Mouse (Mus musculus): Measurements from ENCODE around the gene Defb46.

The Defb46 gene

GRCm38 (mm10) chr8:19239616-19240015, at the start of gene Defb46:
Gene Defb46 (plus strand): TSS chr8:19239916.
- no peak for DNase-seq

- DNase-seq: no peak
Observed at GRCm38 (mm10) chr8:19225161-19225560, 14.6 kb upstream of the Defb46 start, which contains the start of gene Defb6. Gene Defb6 (plus strand): TSS chr8:19225478.

GRCm38 (mm10) chr8:19238101-19238500, 1.6 kb upstream of the Defb46 start:
- DNase-seq: no peak

- DNase-seq: no peak
Observed at GRCm38 (mm10) chr8:19247280-19247679, 7.6 kb downstream of the Defb46 start, which contains the start of gene Defb5. Gene Defb5 (plus strand): TSS chr8:19247580.

GRCm38 (mm10) chr8:19258136-19258535, 18.4 kb downstream of the Defb46 start:
- DNase-seq: no peak

GRCm38 (mm10) chr8:19259667-19260066, 20.0 kb downstream of the Defb46 start:
- no peak for DNase-seq

Data from thymus, postnatal 36 days (tissue).